Comparison of ENCODE assay signal across 18 mouse cellular contexts in genomic region chr9:84295891-84296290, GRCm38 (mm10).
DNase-seq lines count a peak whose midpoint lies in the region; ATAC-seq lines count a peak whose summit lies in the region.
"Had no signal": no experiment of that assay in that cellular context is flagged by ENCODE, and none has a peak within 500 bp of the region (broad histone marks: within the 10 kb centered on the region; RNA-seq: fewer than 3 reads in every experiment).

No protein-coding gene starts in this region.

- ATAC-seq in forebrain, embryonic 14.5 days: no peak
- 0 out of 2 replicates have a peak, but pooled peaks have one; percentile 23 for ATAC-seq in midbrain, embryonic 12.5 days (ENCODE audit: low FRiP score, low read depth)
- no peak for ATAC-seq in midbrain, embryonic 15.5 days (replicated peaks)
- ATAC-seq in neural tube, embryonic 11.5 days (ENCODE audit: insufficient read depth, low FRiP score, low TSS enrichment): no peak
- ATAC-seq: forebrain, postnatal 0 days; intestine, embryonic 16.5 days had no signal

- H3K9me3 ChIP-seq in forebrain, embryonic 10.5 days: no peaks in the 10 kb centered on the region
- no peaks in the 10 kb centered on the region; the same call in 1 of the 2 replicates for H3K9me3 ChIP-seq in forebrain, embryonic 14.5 days (replicated peaks; ENCODE audit: control insufficient read depth, low read length)
- H3K9me3 ChIP-seq in midbrain, embryonic 12.5 days: no peaks in the 10 kb centered on the region
- no peaks in the 10 kb centered on the region for H3K9me3 ChIP-seq in midbrain, embryonic 15.5 days
- no peaks in the 10 kb centered on the region for H3K9me3 ChIP-seq in neural tube, embryonic 11.5 days (ENCODE audit: control insufficient read depth, low read length)
- H3K9me3 ChIP-seq: heart, embryonic 15.5 days; kidney, embryonic 15.5 days had no signal

- H3K36me3 ChIP-seq in forebrain, embryonic 10.5 days (replicated peaks): no peaks in the 10 kb centered on the region
- no peaks in the 10 kb centered on the region for H3K36me3 ChIP-seq in forebrain, embryonic 14.5 days (ENCODE audit: control insufficient read depth, insufficient read depth, low read length)
- H3K36me3 ChIP-seq in midbrain, embryonic 12.5 days: no peaks in the 10 kb centered on the region
- no peaks in the 10 kb centered on the region for H3K36me3 ChIP-seq in midbrain, embryonic 15.5 days (replicated peaks)
- H3K36me3 ChIP-seq in neural tube, embryonic 11.5 days (ENCODE audit: control insufficient read depth, insufficient read depth, low read length): no peaks in the 10 kb centered on the region
- H3K36me3 ChIP-seq: heart, embryonic 15.5 days; kidney, embryonic 15.5 days had no signal

- H3K27me3 ChIP-seq in forebrain, embryonic 10.5 days (ENCODE audit: poor library complexity, severe bottlenecking): no peaks in the 10 kb centered on the region
- H3K27me3 ChIP-seq in forebrain, embryonic 14.5 days (replicated peaks; ENCODE audit: control insufficient read depth, insufficient read depth, low read length): no peaks in the 10 kb centered on the region
- no peaks in the 10 kb centered on the region for H3K27me3 ChIP-seq in midbrain, embryonic 12.5 days
- H3K27me3 ChIP-seq in midbrain, embryonic 15.5 days (replicated peaks): no peaks in the 10 kb centered on the region
- H3K27me3 ChIP-seq in neural tube, embryonic 11.5 days (ENCODE audit: control insufficient read depth, insufficient read depth, low read length): no peaks in the 10 kb centered on the region
- H3K27me3 ChIP-seq: heart, embryonic 15.5 days; kidney, embryonic 15.5 days had no signal

- no peak overlapping the region for H3K4me3 ChIP-seq in forebrain, embryonic 10.5 days
- H3K4me3 ChIP-seq in forebrain, embryonic 14.5 days (ENCODE audit: low read depth, low read length): no peak overlapping the region
- H3K4me3 ChIP-seq in midbrain, embryonic 12.5 days: no peak overlapping the region
- H3K4me3 ChIP-seq in midbrain, embryonic 15.5 days: no peak overlapping the region
- no peak overlapping the region for H3K4me3 ChIP-seq in neural tube, embryonic 11.5 days (ENCODE audit: low read depth, low read length)
- H3K4me3 ChIP-seq: gastrocnemius, adult 2 months; heart, embryonic 15.5 days; kidney, embryonic 15.5 days had no signal

- 33% methylated on average over 1 of the region's 1 CpGs for WGBS in forebrain, embryonic 10.5 days
- 17% methylated on average over 1 of the region's 1 CpGs for WGBS in forebrain, embryonic 14.5 days
- WGBS in midbrain, embryonic 12.5 days: 26% methylated on average over 1 of the region's 1 CpGs
- WGBS in midbrain, embryonic 15.5 days: 30% methylated on average over 1 of the region's 1 CpGs
- WGBS in neural tube, embryonic 11.5 days: 30% methylated on average over 1 of the region's 1 CpGs

- H3K9ac ChIP-seq in forebrain, embryonic 14.5 days (ENCODE audit: low read length): no peak overlapping the region
- no peak overlapping the region for H3K9ac ChIP-seq in midbrain, embryonic 12.5 days (replicated peaks)
- H3K9ac ChIP-seq in midbrain, embryonic 15.5 days: no peak overlapping the region
- no peak overlapping the region for H3K9ac ChIP-seq in neural tube, embryonic 11.5 days (ENCODE audit: low read length)
- H3K9ac ChIP-seq: forebrain, postnatal 0 days; heart, embryonic 15.5 days; kidney, embryonic 15.5 days had no signal

- H3K4me1 ChIP-seq in forebrain, embryonic 10.5 days: peaks cover 10% of the 10 kb centered on the region
- H3K4me1 ChIP-seq in forebrain, embryonic 14.5 days (ENCODE audit: control insufficient read depth, insufficient read depth, low read length): no peaks in the 10 kb centered on the region
- 0 out of 2 replicates have a peak, but pooled peaks cover 4% of the 10 kb centered on the region for H3K4me1 ChIP-seq in midbrain, embryonic 12.5 days
- no peaks in the 10 kb centered on the region for H3K4me1 ChIP-seq in midbrain, embryonic 15.5 days
- no peaks in the 10 kb centered on the region; the same call in 1 of the 2 replicates for H3K4me1 ChIP-seq in neural tube, embryonic 11.5 days (ENCODE audit: control insufficient read depth, insufficient read depth, low read length)
- H3K4me1 ChIP-seq: heart, embryonic 15.5 days; kidney, embryonic 15.5 days had no signal

- no peak for DNase-seq in forebrain, embryonic 10.5 days (ENCODE audit: extremely low spot score, low spot score)
- no peak for DNase-seq in forebrain, embryonic 14.5 days (ENCODE audit: low spot score)
- DNase-seq in brain, adult 2 months (ENCODE audit: low read depth, low spot score): peak; percentile 14
- peak; percentile 28 for DNase-seq in neural tube, embryonic 11.5 days (ENCODE audit: low spot score)
- DNase-seq in lung, postnatal 4 days: no peak
- DNase-seq in frontal cortex, postnatal 36 days (ENCODE audit: low spot score in 2 of 2): no peak
- DNase-seq: B cell, adult 2 months; cerebellum, adult 2 months; forebrain, postnatal 0 days; gastrocnemius, adult 2 months; heart, adult 11 months; lung, adult 2 months had no signal

- no peak overlapping the region for H3K4me2 ChIP-seq in forebrain, embryonic 14.5 days (ENCODE audit: low read length)
- no peak overlapping the region for H3K4me2 ChIP-seq in midbrain, embryonic 12.5 days (replicated peaks)
- H3K4me2 ChIP-seq in midbrain, embryonic 15.5 days: no peak overlapping the region
- H3K4me2 ChIP-seq in neural tube, embryonic 11.5 days (ENCODE audit: low read depth): no peak overlapping the region
- H3K4me2 ChIP-seq: heart, embryonic 15.5 days; kidney, embryonic 15.5 days had no signal

- H3K27ac ChIP-seq in forebrain, embryonic 10.5 days: peak overlapping the region; percentile 60
- H3K27ac ChIP-seq in forebrain, embryonic 14.5 days (ENCODE audit: low read depth, low read length): no peak overlapping the region
- 0 out of 2 replicates have a peak overlapping the region, but pooled peaks have one; percentile 25 for H3K27ac ChIP-seq in midbrain, embryonic 12.5 days (replicated peaks)
- no peak overlapping the region for H3K27ac ChIP-seq in midbrain, embryonic 15.5 days
- no peak overlapping the region for H3K27ac ChIP-seq in neural tube, embryonic 11.5 days (ENCODE audit: low read depth, low read length)
- H3K27ac ChIP-seq: gastrocnemius, adult 2 months; heart, embryonic 15.5 days; kidney, embryonic 15.5 days; macrophage had no signal

Comparison
In these comparisons a context has a peak if more than half of its experiments do, and no peak if none do; other contexts are left out.
1. H3K27ac ChIP-seq: peak in forebrain, embryonic 10.5 days (single experiment) and midbrain, embryonic 12.5 days (single experiment); none in forebrain, embryonic 14.5 days (single experiment), midbrain, embryonic 15.5 days (single experiment) and neural tube, embryonic 11.5 days (single experiment).
2. DNase-seq: peak in brain, adult 2 months (single experiment) and neural tube, embryonic 11.5 days (single experiment); none in forebrain, embryonic 10.5 days (single experiment), forebrain, embryonic 14.5 days (single experiment), lung, postnatal 4 days (0 of 2) and frontal cortex, postnatal 36 days (0 of 2).